Mouse (Mus musculus) heart, embryonic 13.5 days (tissue): ENCODE measurements around the gene Ccdc17. TPM values are rescaled to one million over a fixed set of nuclear protein-coding genes. Genes with fewer than 3 reads are reported as not detected.

Experiments
- ATAC-seq: fragments of 200-750 bp; cut with Nextera tagmentation; 2 replicates; pipeline ENCODE4 v1.8.0; 2017; ENCODE audit warnings: moderate TSS enrichment; ENCODE audit not compliant: insufficient number of reproducible peaks, low FRiP score, low TSS enrichment; ENCODE audit errors: extremely low read depth
- H3K27ac ChIP-seq: fragments of 300-500 bp; sonication (generic); replicated peaks from 2 replicates; pipeline ENCODE4 v1.5.1; 2015; ENCODE audit warnings: moderate library complexity, mild to moderate bottlenecking, inconsistent platforms
- H3K27me3 ChIP-seq: fragments of 300-500 bp; sonication (generic); replicated peaks from 2 replicates; pipeline ENCODE4 v1.6.1; 2015; ENCODE audit warnings: mild to moderate bottlenecking, inconsistent platforms
- H3K36me3 ChIP-seq: fragments of 300-500 bp; sonication (generic); 2 replicates; pipeline ENCODE4 v1.6.1; 2015; ENCODE audit warnings: mild to moderate bottlenecking, inconsistent platforms
- H3K4me1 ChIP-seq: fragments of 300-500 bp; sonication (generic); 2 replicates; pipeline ENCODE4 v1.6.1; 2015; ENCODE audit warnings: inconsistent platforms
- H3K4me2 ChIP-seq: fragments of 300-500 bp; sonication (generic); 2 replicates; pipeline ENCODE4 v1.6.1; 2015; ENCODE audit warnings: inconsistent platforms, mild to moderate bottlenecking, moderate library complexity
- H3K4me3 ChIP-seq: fragments of 300-500 bp; sonication (generic); 2 replicates; pipeline ENCODE4 v1.5.1; 2015; ENCODE audit warnings: moderate library complexity, mild to moderate bottlenecking, inconsistent platforms
- H3K9ac ChIP-seq: fragments of 300-500 bp; sonication (generic); 2 replicates; pipeline ENCODE4 v1.6.1; 2015; ENCODE audit warnings: inconsistent platforms, mild to moderate bottlenecking, moderate library complexity
- H3K9me3 ChIP-seq: fragments of 300-500 bp; sonication (generic); 2 replicates; pipeline ENCODE4 v1.6.1; 2016; ENCODE audit warnings: inconsistent platforms
- WGBS: fragments of 180-500 bp; shearing (Covaris S2); methylation state at CpG from one replicate; pipeline ENCODE4 v1.1.7; 2015; ENCODE audit warnings: mixed read lengths; 5-methylcytosine and 5-hydroxymethylcytosine counted together
- polyA plus RNA-seq: library from polyadenylated mRNA; unstranded; fragments of >200 nt; fragmentation: Nextera tagmentation; extraction: Ambion mirVana; gene quantifications from 2 replicates; pipeline ENCODE4 v1.2.1, GENCODE M21; 2015

The Ccdc17 gene
- 3.1 and 3.6 TPM in 2 replicates for polyA plus RNA-seq

GRCm38 (mm10) chr4:116596379-116596778 lies at the start of gene Ccdc17:
Gene Ccdc17, plus strand, starts transcription at chr4:116596654.
- peak within 1 kb of the TSS; percentile 86 for H3K4me2 ChIP-seq
- no peak for ATAC-seq
- H3K9ac ChIP-seq: peak within 1 kb of the TSS; percentile 91
- H3K4me1 ChIP-seq: peaks cover 23% of the 10 kb centered on the region
- 20% methylated on average over 5 of the region's 5 CpGs for WGBS
- peak within 1 kb of the TSS; percentile 71 for H3K4me3 ChIP-seq
- peak within 1 kb of the TSS; percentile 87 for H3K27ac ChIP-seq
- peaks cover 55% of the 10 kb centered on the region for H3K36me3 ChIP-seq
- no peaks in the 10 kb centered on the region for H3K9me3 ChIP-seq
- no peaks in the 10 kb centered on the region for H3K27me3 ChIP-seq

- no peak overlapping the region for H3K27ac ChIP-seq
- H3K4me2 ChIP-seq: no peak overlapping the region
- no peak for ATAC-seq
- H3K4me3 ChIP-seq: no peak overlapping the region
- 42% methylated on average over 1 of the region's 1 CpGs for WGBS
- no peaks in the 10 kb centered on the region for H3K27me3 ChIP-seq
- H3K9me3 ChIP-seq: no peaks in the 10 kb centered on the region
- 0 out of 2 replicates have a peak, but pooled peaks cover 5% of the 10 kb centered on the region for H3K4me1 ChIP-seq
- H3K9ac ChIP-seq: no peak overlapping the region
- peaks cover 22% of the 10 kb centered on the region for H3K36me3 ChIP-seq
These were observed 46.0 kb upstream of the Ccdc17 start for GRCm38 (mm10) chr4:116550432-116550831.

DNA sequence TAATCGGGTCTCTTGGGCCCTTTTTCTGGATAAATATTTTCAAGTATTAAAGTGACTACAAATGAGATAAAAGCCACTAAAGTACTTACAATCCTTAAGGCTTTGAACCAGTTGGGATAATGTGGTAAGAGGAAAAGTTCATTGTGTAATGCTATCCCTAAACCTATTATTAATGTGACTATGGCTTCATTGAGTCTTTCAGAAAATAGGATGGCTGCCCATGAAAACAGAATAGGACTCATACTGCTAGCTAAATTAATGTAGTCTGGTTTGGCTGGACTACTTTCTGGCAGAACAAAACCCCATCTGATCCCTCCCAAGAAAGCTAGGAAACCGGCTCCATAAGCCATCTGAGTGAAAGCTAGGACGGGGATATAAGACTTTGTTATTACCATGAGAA lies 43.4 kb upstream of the Ccdc17 start:
- ATAC-seq: no peak

GRCm38 (mm10) chr4:116555413-116556300 lies 40.8 kb upstream of the Ccdc17 start, which contains the start of gene Tmem69:
Gene Tmem69, minus strand, starts transcription at chr4:116555936.
- Histone ChIP-seq H3K4me3 (peak within 1 kb of the TSS; percentile 93), H3K4me1 (peaks cover 24% of the 10 kb centered on the region), H3K36me3 (peaks cover 22% of the 10 kb centered on the region), H3K4me2 (peak within 1 kb of the TSS; percentile 88), H3K9me3 (no peaks in the 10 kb centered on the region), H3K27me3 (no peaks in the 10 kb centered on the region), H3K9ac (peak within 1 kb of the TSS; percentile 96), H3K27ac (peak within 1 kb of the TSS; percentile 99)
- no peak for ATAC-seq
- 4% methylated on average over 23 of the region's 23 CpGs for WGBS

More for the DNA sequence above, 43.4 kb upstream of the Ccdc17 start:
- Histone ChIP-seq H3K9ac (no peak overlapping the region), H3K4me2 (no peak overlapping the region), H3K9me3 (no peaks in the 10 kb centered on the region), H3K27ac (no peak overlapping the region), H3K4me3 (no peak overlapping the region), H3K36me3 (peaks cover 22% of the 10 kb centered on the region), H3K4me1 (0 out of 2 replicates have a peak, but pooled peaks cover 9% of the 10 kb centered on the region), H3K27me3 (no peaks in the 10 kb centered on the region)
- WGBS: 94% methylated on average over 3 of the region's 3 CpGs

DNA sequence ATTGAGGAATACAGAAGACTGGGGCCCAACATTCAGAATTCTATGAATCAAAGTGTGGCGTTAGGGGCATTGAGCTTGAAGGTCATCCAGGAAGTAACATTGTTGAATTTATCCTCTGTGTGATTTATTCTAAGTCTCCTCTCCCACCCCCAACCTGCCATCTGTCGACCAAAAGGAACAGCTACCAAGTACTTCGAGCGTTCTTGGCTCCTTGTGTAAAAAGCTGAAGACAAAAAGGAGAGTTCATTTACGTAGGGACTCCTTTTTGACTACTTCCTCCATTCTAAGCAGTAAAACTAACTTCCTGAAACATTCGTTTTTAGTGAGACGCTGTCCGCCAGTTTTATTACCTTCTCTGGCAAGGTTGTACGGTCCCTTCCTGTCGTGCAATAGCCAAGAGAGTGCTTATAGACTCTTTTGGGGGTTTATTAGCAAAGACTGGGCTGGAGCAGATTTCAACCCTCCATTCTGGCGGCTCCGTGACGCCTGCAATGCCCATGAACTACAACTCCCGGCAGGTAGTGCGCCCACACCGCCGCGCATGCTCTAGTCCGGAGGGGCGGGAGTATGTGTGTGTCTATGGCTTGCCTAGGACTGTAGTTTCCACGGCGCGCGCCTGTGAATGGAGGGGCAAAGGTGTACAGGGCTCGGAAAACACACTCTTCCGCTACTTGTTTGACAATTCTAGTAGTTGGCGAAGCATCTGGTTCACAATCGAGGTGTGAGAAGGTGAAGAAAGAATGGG lies 39.7 kb upstream of the Ccdc17 start:
- H3K9me3 ChIP-seq: no peaks in the 10 kb centered on the region
- WGBS: under 1% methylated on average over 28 of the region's 28 CpGs
- peak overlapping the region; percentile 93 for H3K4me3 ChIP-seq
- peak; percentile 89 for ATAC-seq
- peak overlapping the region; percentile 99 for H3K27ac ChIP-seq
- H3K9ac ChIP-seq: peak overlapping the region; percentile 96
- no peaks in the 10 kb centered on the region for H3K27me3 ChIP-seq
- peaks cover 30% of the 10 kb centered on the region for H3K4me1 ChIP-seq
- H3K4me2 ChIP-seq: peak overlapping the region; percentile 88
- H3K36me3 ChIP-seq: peaks cover 23% of the 10 kb centered on the region

DNA sequence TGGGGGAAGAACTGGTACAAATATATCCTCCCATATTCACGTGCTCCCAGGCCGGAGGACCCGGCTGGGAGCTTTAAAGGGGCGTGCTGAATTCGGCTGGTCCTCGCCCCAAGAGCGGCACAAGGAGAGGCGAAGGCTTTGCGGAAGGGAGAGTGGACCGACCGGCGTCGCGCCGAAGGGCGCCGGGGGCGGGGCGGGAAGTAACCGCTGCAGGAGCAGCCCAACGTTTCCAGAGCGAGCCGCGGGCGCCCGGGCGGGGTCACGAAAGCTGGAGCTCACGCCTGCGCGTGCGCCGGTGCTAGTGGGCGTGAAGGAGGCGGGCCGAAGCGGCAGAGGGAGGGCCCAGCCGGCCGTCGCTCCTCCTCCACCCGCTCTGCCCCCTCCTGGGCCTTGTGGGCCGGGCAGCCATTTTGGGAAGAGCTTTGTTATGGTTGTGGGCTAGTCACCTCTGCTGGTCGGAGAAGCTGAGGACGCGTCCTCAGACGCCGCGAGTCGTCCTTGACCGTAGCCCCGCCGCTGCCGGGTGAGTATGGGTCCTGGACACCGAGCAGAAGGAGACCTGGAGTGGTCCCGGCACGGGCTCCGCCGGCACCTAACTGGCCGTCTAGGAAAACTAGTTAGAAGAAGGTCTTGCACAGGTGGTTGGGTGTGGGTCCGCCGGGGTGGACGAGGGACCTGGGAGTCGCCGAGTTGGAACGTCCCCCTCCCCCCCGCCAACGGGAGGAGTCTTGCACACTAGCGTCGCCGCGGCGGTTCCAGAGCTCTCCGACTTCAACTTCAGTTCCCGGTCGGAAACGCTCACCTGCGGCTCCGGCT lies 38.9 kb upstream of the Ccdc17 start, which contains the start of gene Gpbp1l1:
Gene Gpbp1l1 (plus strand): TSS at position 353 of the 816 bp plus-strand sequence.
- H3K36me3 ChIP-seq: peaks cover 22% of the 10 kb centered on the region
- peak within 1 kb of the TSS; percentile 88 for H3K4me2 ChIP-seq
- peak within 1 kb of the TSS; percentile 96 for H3K9ac ChIP-seq
- H3K9me3 ChIP-seq: no peaks in the 10 kb centered on the region
- H3K4me1 ChIP-seq: peaks cover 32% of the 10 kb centered on the region
- ATAC-seq: peak; percentile 98
- H3K4me3 ChIP-seq: peak within 1 kb of the TSS; percentile 93
- H3K27ac ChIP-seq: peak within 1 kb of the TSS; percentile 99
- WGBS: under 1% methylated on average over 78 of the region's 78 CpGs
- no peaks in the 10 kb centered on the region for H3K27me3 ChIP-seq

GRCm38 (mm10) chr4:116558151-116558882 lies 38.1 kb upstream of the Ccdc17 start:
- H3K36me3 ChIP-seq: peaks cover 15% of the 10 kb centered on the region
- H3K9me3 ChIP-seq: no peaks in the 10 kb centered on the region
- H3K4me2 ChIP-seq: peak overlapping the region; percentile 88
- H3K27ac ChIP-seq: peak overlapping the region; percentile 99
- peak overlapping the region; percentile 96 for H3K9ac ChIP-seq
- no peak for ATAC-seq
- peaks cover 32% of the 10 kb centered on the region for H3K4me1 ChIP-seq
- no peaks in the 10 kb centered on the region for H3K27me3 ChIP-seq
- peak overlapping the region; percentile 93 for H3K4me3 ChIP-seq
- WGBS: 2% methylated on average over 15 of the region's 15 CpGs

- Histone ChIP-seq H3K36me3 (peaks cover 55% of the 10 kb centered on the region), H3K4me3 (no peak overlapping the region), H3K27me3 (no peaks in the 10 kb centered on the region), H3K9ac (no peak overlapping the region), H3K9me3 (no peaks in the 10 kb centered on the region), H3K27ac (no peak overlapping the region), H3K4me1 (peaks cover 23% of the 10 kb centered on the region), H3K4me2 (peak overlapping the region; percentile 86; the same call in 1 of the 2 replicates)
- 78% methylated on average over 8 of the region's 8 CpGs for WGBS
- ATAC-seq: no peak
These were observed 661 bp upstream of the Ccdc17 start for GRCm38 (mm10) chr4:116595793-116596192.

DNA sequence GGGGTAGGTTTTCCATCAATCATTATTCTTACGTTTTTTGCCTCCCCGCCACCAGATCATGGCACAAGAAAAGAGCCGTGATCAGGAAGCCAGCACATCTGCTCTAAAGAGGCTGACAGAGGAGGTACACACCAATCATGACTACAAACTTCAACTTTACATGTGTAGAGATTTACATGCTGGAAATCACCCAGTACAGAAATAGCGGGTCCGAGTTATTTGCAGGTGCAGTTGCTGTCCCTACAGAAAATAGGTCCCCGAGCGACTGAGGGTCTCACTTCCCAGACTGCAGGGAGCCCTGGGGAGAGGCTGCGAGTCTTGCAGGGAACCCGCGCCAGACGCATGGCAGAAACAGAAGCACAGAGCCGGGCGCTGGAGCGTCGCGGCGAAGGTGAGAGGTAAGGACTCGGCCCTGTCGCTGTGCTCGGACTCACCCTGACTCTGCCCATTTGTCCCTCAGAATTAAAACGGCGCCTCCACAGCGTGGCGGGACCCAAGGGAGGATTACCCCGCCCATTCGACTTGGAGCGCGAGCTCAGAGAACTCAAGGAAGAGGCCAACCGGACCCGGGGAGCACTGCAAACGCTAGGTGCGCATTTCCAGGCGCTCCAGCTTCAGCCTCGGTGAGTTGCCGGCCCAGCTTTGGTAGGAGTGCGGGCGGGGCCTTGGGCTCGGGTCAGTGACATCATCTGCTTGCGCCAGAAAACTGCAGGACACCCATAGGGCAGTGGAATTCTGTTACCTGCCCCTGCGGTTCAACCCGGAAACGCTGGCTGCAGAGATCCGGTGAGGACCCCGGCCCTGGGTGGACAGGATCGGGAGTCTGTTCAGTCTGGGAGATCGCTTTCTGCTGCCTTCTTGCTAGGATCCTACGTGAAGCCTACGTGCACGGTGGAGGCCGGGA lies 776 bp downstream of the Ccdc17 start:
- peak; percentile 87 for ATAC-seq
- WGBS: under 1% methylated on average over 50 of the region's 50 CpGs
- H3K4me3 ChIP-seq: peak overlapping the region; percentile 71
- peaks cover 55% of the 10 kb centered on the region for H3K36me3 ChIP-seq
- no peaks in the 10 kb centered on the region for H3K27me3 ChIP-seq
- no peaks in the 10 kb centered on the region for H3K9me3 ChIP-seq
- peak overlapping the region; percentile 86 for H3K4me2 ChIP-seq
- H3K9ac ChIP-seq: peak overlapping the region; percentile 91
- H3K4me1 ChIP-seq: peaks cover 23% of the 10 kb centered on the region
- H3K27ac ChIP-seq: peak overlapping the region; percentile 87
